Mouse (Mus musculus): ENCODE data around the gene Sac3d1. TPM values are rescaled to one million over a fixed set of nuclear protein-coding genes. Genes with fewer than 3 reads are reported as not detected.

Sac3d1 gene
- polyA plus RNA-seq, 2 experiments, result 18.4 to 22.7 TPM

DNA sequence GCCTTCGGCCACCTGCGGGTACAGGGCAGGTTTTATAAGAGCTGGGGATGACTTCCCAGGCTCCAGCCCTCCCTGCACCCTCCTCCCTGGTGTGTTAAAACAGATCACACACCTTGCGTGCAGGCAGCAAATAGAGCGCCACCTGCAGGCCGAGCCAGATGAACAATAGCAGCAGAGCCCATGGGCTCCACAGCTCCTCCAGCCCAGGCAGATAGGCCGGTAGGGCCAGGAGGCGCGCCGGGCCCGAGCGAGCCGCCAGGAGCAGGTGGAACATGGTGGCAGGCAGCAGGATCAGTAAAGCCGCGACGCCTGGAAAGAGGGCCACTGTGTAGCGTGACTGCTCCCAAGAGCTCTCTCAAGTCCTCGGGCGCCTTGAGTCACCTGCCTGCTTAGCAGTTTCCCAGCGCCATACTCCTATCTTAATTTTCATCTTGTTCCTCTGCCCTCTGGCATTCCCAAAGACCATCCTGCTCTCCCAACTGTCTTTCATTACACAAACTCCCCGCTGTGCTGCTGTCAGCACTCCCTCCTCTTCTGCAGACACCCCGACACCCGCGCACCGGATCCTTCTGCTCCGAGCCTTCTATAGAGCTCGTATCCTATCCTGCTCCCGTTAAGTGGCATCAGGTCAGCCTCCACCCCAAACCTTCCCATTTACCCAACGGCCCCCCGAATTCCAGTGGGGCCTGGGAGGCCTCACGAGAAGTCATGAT, 51.3 kb downstream of the Sac3d1 start:
- TF ChIP-seq CTCF (IDR thresholded peaks at IDR 0.05; ENCODE audit: low read depth), result peak; percentile 97
- no peak for TF ChIP-seq EP300 (IDR thresholded peaks at IDR 0.05; ENCODE audit: low read depth)
- H3K9ac ChIP-seq (replicated peaks), result peak overlapping the region; percentile 58
- H3K36me3 ChIP-seq (replicated peaks; ENCODE audit: control insufficient read depth, insufficient read depth, low read depth), result 0 out of 2 replicates have a peak, but pooled peaks cover 3% of the 10 kb centered on the region
- no peaks in the 10 kb centered on the region for H3K9me3 ChIP-seq (ENCODE audit: control insufficient read depth, low read length)
- peak; percentile 69 for ATAC-seq (ENCODE audit: insufficient read depth)
- H3K4me1 ChIP-seq (replicated peaks; ENCODE audit: control insufficient read depth in 2 of 2, insufficient read depth in 2 of 2, low read length in 1 of 2), result peaks cover 11 to 13% of the 10 kb centered on the region in 2 experiments
- peak overlapping the region; percentile 88 for H3K4me2 ChIP-seq (ENCODE audit: low read depth)
- peak overlapping the region; percentile 51 to 60 for H3K4me3 ChIP-seq (ENCODE audit: insufficient read depth in 1 of 2, low read depth in 2 of 2, low read length in 2 of 2)
- peak; percentile 72 to 77 (median 74) for DNase-seq (ENCODE audit: low read depth in 3 of 3, low spot score in 3 of 3)
- WGBS (ENCODE audit: insufficient replicate concordance), result under 1% methylated on average over 30 of the region's 30 CpGs
- H3K27me3 ChIP-seq (ENCODE audit: control insufficient read depth, insufficient read depth, low read length), result no peaks in the 10 kb centered on the region
- peak overlapping the region; percentile 56 for H3K27ac ChIP-seq

DNA sequence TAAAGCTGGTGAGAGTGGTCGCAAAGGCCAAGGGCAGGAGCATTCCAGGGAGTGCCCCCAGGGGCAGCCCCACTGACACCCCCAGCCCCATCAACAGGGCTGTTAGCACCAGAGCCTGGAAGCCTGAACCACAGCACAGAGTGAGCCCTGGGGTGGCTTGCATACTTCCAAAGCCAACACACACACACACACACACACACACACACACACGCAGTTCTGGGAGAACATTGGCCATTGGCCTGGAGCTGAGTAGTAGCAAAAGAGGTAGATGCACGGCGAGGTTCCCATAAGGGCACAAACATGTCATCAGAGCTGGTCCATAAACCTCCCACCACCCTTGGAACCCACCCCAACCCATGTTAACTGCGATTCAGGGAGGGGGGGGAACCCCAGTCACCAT, 51.9 kb downstream of the Sac3d1 start:
- TF ChIP-seq CTCF (IDR thresholded peaks at IDR 0.05; ENCODE audit: low read depth), result no peak
- no peak for TF ChIP-seq EP300 (IDR thresholded peaks at IDR 0.05; ENCODE audit: low read depth)
- ATAC-seq (ENCODE audit: insufficient read depth) (no peak), DNase-seq (ENCODE audit: low read depth in 3 of 3, low spot score in 3 of 3) (no peak)
- Histone ChIP-seq H3K9me3 (ENCODE audit: control insufficient read depth, low read length) (no peaks in the 10 kb centered on the region), H3K9ac (replicated peaks) (no peak overlapping the region), H3K27me3 (ENCODE audit: control insufficient read depth, insufficient read depth, low read length) (no peaks in the 10 kb centered on the region), H3K4me2 (ENCODE audit: low read depth) (peak overlapping the region; percentile 88), H3K4me3 (ENCODE audit: insufficient read depth in 1 of 2, low read depth in 2 of 2, low read length in 2 of 2) (peak overlapping the region; percentile 51 to 60), H3K36me3 (replicated peaks; ENCODE audit: control insufficient read depth, insufficient read depth, low read depth) (0 out of 2 replicates have a peak, but pooled peaks cover 3% of the 10 kb centered on the region), H3K4me1 (replicated peaks; ENCODE audit: control insufficient read depth in 2 of 2, insufficient read depth in 2 of 2, low read length in 1 of 2) (peaks cover 11 to 14% of the 10 kb centered on the region in 2 experiments), H3K27ac (no peak overlapping the region)
- WGBS (ENCODE audit: insufficient replicate concordance), result 41% methylated on average over 5 of the region's 5 CpGs

Other genes with a start within 250 kb of the Sac3d1 start
Only the 30 nearest of the 32 such genes appear.
- gene Slc25a45, start 240.8 kb downstream of the Sac3d1 start, polyA plus RNA-seq (2012; rRNA removed), result 5.3 and 5.8 TPM in 2 replicates
- gene Slc25a45, start 240.8 kb downstream of the Sac3d1 start, polyA plus RNA-seq (2014; fragmentation: Nextera tagmentation; extraction: Ambion mirVana), result 3.2 and 4.6 TPM in 2 replicates
- gene Tigd3, start 224.5 kb downstream of the Sac3d1 start, polyA plus RNA-seq (2012; rRNA removed), result 2.2 and 2.4 TPM in 2 replicates
- gene Tigd3, start 224.5 kb downstream of the Sac3d1 start, polyA plus RNA-seq (2014; fragmentation: Nextera tagmentation; extraction: Ambion mirVana), result 1.1 TPM in 2 replicates
- gene Dpf2, start 205.6 kb downstream of the Sac3d1 start, polyA plus RNA-seq (2012; rRNA removed), result 35.3 and 36.0 TPM in 2 replicates
- 45.1 and 54.5 TPM in 2 replicates for gene Dpf2, start 205.6 kb downstream of the Sac3d1 start, polyA plus RNA-seq (2014; fragmentation: Nextera tagmentation; extraction: Ambion mirVana)
- 2.2 and 2.3 TPM in 2 replicates for gene Cdc42ep2, start 193.8 kb downstream of the Sac3d1 start, polyA plus RNA-seq (2012; rRNA removed)
- gene Cdc42ep2, start 193.8 kb downstream of the Sac3d1 start, polyA plus RNA-seq (2014; fragmentation: Nextera tagmentation; extraction: Ambion mirVana), result 1.6 and 2.1 TPM in 2 replicates
- gene Pola2, start 154.4 kb downstream of the Sac3d1 start, polyA plus RNA-seq (2012; rRNA removed), result 60.9 and 66.4 TPM in 2 replicates
- gene Pola2, start 154.4 kb downstream of the Sac3d1 start, polyA plus RNA-seq (2014; fragmentation: Nextera tagmentation; extraction: Ambion mirVana), result 63.0 and 68.1 TPM in 2 replicates
- not detected in 2 replicates for gene Slc22a20, start 132.5 kb downstream of the Sac3d1 start, polyA plus RNA-seq (2012; rRNA removed)
- 0.08 TPM in 1 of 2 replicates, not detected in the other for gene Slc22a20, start 132.5 kb downstream of the Sac3d1 start, polyA plus RNA-seq (2014; fragmentation: Nextera tagmentation; extraction: Ambion mirVana)
- 25.4 and 28.0 TPM in 2 replicates for gene Capn1, start 102.8 kb downstream of the Sac3d1 start, polyA plus RNA-seq (2012; rRNA removed)
- gene Capn1, start 102.8 kb downstream of the Sac3d1 start, polyA plus RNA-seq (2014; fragmentation: Nextera tagmentation; extraction: Ambion mirVana), result 25.6 and 28.7 TPM in 2 replicates
- 11.5 and 13.2 TPM in 2 replicates for gene Syvn1, start 72.1 kb downstream of the Sac3d1 start, polyA plus RNA-seq (2012; rRNA removed)
- gene Syvn1, start 72.1 kb downstream of the Sac3d1 start, polyA plus RNA-seq (2014; fragmentation: Nextera tagmentation; extraction: Ambion mirVana), result 9.7 and 12.6 TPM in 2 replicates
- 22.0 and 29.6 TPM in 2 replicates for gene Mrpl49, start 60.9 kb downstream of the Sac3d1 start, polyA plus RNA-seq (2012; rRNA removed)
- gene Mrpl49, start 60.9 kb downstream of the Sac3d1 start, polyA plus RNA-seq (2014; fragmentation: Nextera tagmentation; extraction: Ambion mirVana), result 43.7 and 48.2 TPM in 2 replicates
- 853 and 969 TPM in 2 replicates for gene Fau, start 60.8 kb downstream of the Sac3d1 start, polyA plus RNA-seq (2012; rRNA removed)
- 593 and 639 TPM in 2 replicates for gene Fau, start 60.8 kb downstream of the Sac3d1 start, polyA plus RNA-seq (2014; fragmentation: Nextera tagmentation; extraction: Ambion mirVana)
- gene Znhit2, start 57.5 kb downstream of the Sac3d1 start, polyA plus RNA-seq (2012; rRNA removed), result 15.8 and 17.9 TPM in 2 replicates
- 19.3 and 20.4 TPM in 2 replicates for gene Znhit2, start 57.5 kb downstream of the Sac3d1 start, polyA plus RNA-seq (2014; fragmentation: Nextera tagmentation; extraction: Ambion mirVana)
- gene Tm7sf2, start 50.3 kb downstream of the Sac3d1 start, polyA plus RNA-seq (2012; rRNA removed), result 35.9 and 43.4 TPM in 2 replicates
- gene Tm7sf2, start 50.3 kb downstream of the Sac3d1 start, polyA plus RNA-seq (2014; fragmentation: Nextera tagmentation; extraction: Ambion mirVana), result 35.0 and 35.7 TPM in 2 replicates
- 20.7 and 21.9 TPM in 2 replicates for gene Vps51, start 41.4 kb downstream of the Sac3d1 start, polyA plus RNA-seq (2012; rRNA removed)
- 19.9 and 23.3 TPM in 2 replicates for gene Vps51, start 41.4 kb downstream of the Sac3d1 start, polyA plus RNA-seq (2014; fragmentation: Nextera tagmentation; extraction: Ambion mirVana)
- gene Tmem262, start 38.6 kb downstream of the Sac3d1 start, polyA plus RNA-seq (2012; rRNA removed), result not detected in 2 replicates
- gene Tmem262, start 38.6 kb downstream of the Sac3d1 start, polyA plus RNA-seq (2014; fragmentation: Nextera tagmentation; extraction: Ambion mirVana), result not detected in 2 replicates
- 0.16 and 0.17 TPM in 2 replicates for gene Gm28374, start 36.4 kb downstream of the Sac3d1 start, polyA plus RNA-seq (2012; rRNA removed)
- 0.33 and 0.38 TPM in 2 replicates for gene Gm28374, start 36.4 kb downstream of the Sac3d1 start, polyA plus RNA-seq (2014; fragmentation: Nextera tagmentation; extraction: Ambion mirVana)
- gene Zfpl1, start 33.7 kb downstream of the Sac3d1 start, polyA plus RNA-seq (2012; rRNA removed), result 20.8 and 24.1 TPM in 2 replicates
- gene Zfpl1, start 33.7 kb downstream of the Sac3d1 start, polyA plus RNA-seq (2014; fragmentation: Nextera tagmentation; extraction: Ambion mirVana), result 18.1 and 20.4 TPM in 2 replicates
- 17.6 and 23.1 TPM in 2 replicates for gene Cdca5, start 33.7 kb downstream of the Sac3d1 start, polyA plus RNA-seq (2012; rRNA removed)
- 30.9 and 33.7 TPM in 2 replicates for gene Cdca5, start 33.7 kb downstream of the Sac3d1 start, polyA plus RNA-seq (2014; fragmentation: Nextera tagmentation; extraction: Ambion mirVana)
- 0.68 TPM in 1 of 2 replicates, not detected in the other for gene AC131692.1, start 24.2 kb downstream of the Sac3d1 start, polyA plus RNA-seq (2012; rRNA removed)
- 0.22 TPM in 1 of 2 replicates, not detected in the other for gene AC131692.1, start 24.2 kb downstream of the Sac3d1 start, polyA plus RNA-seq (2014; fragmentation: Nextera tagmentation; extraction: Ambion mirVana)
- 4.3 and 6.4 TPM in 2 replicates for gene Naaladl1, start 12.9 kb downstream of the Sac3d1 start, polyA plus RNA-seq (2012; rRNA removed)
- gene Naaladl1, start 12.9 kb downstream of the Sac3d1 start, polyA plus RNA-seq (2014; fragmentation: Nextera tagmentation; extraction: Ambion mirVana), result 1.1 and 1.9 TPM in 2 replicates
- gene Snx15, start 9.7 kb upstream of the Sac3d1 start, polyA plus RNA-seq (2012; rRNA removed), result 39.6 and 41.8 TPM in 2 replicates
- gene Snx15, start 9.7 kb upstream of the Sac3d1 start, polyA plus RNA-seq (2014; fragmentation: Nextera tagmentation; extraction: Ambion mirVana), result 42.2 and 46.2 TPM in 2 replicates
- 0.35 and 0.57 TPM in 2 replicates for gene Batf2, start 22.3 kb upstream of the Sac3d1 start, polyA plus RNA-seq (2012; rRNA removed)
- 0.09 TPM in 1 of 2 replicates, not detected in the other for gene Batf2, start 22.3 kb upstream of the Sac3d1 start, polyA plus RNA-seq (2014; fragmentation: Nextera tagmentation; extraction: Ambion mirVana)
- gene Arl2, start 22.9 kb upstream of the Sac3d1 start, polyA plus RNA-seq (2012; rRNA removed), result 26.1 and 32.8 TPM in 2 replicates
- gene Arl2, start 22.9 kb upstream of the Sac3d1 start, polyA plus RNA-seq (2014; fragmentation: Nextera tagmentation; extraction: Ambion mirVana), result 22.4 and 27.5 TPM in 2 replicates
- gene Majin, start 65.7 kb upstream of the Sac3d1 start, polyA plus RNA-seq (2012; rRNA removed), result not detected in 2 replicates
- not detected in 2 replicates for gene Majin, start 65.7 kb upstream of the Sac3d1 start, polyA plus RNA-seq (2014; fragmentation: Nextera tagmentation; extraction: Ambion mirVana)
- gene Gpha2, start 107.7 kb upstream of the Sac3d1 start, polyA plus RNA-seq (2012; rRNA removed), result not detected in 2 replicates
- not detected in 2 replicates for gene Gpha2, start 107.7 kb upstream of the Sac3d1 start, polyA plus RNA-seq (2014; fragmentation: Nextera tagmentation; extraction: Ambion mirVana)
- gene Ppp2r5b, start 117.2 kb upstream of the Sac3d1 start, polyA plus RNA-seq (2012; rRNA removed), result 3.2 TPM in 2 replicates
- gene Ppp2r5b, start 117.2 kb upstream of the Sac3d1 start, polyA plus RNA-seq (2014; fragmentation: Nextera tagmentation; extraction: Ambion mirVana), result 2.4 and 2.5 TPM in 2 replicates
- 5.0 and 5.4 TPM in 2 replicates for gene Atg2a, start 123.0 kb upstream of the Sac3d1 start, polyA plus RNA-seq (2012; rRNA removed)
- gene Atg2a, start 123.0 kb upstream of the Sac3d1 start, polyA plus RNA-seq (2014; fragmentation: Nextera tagmentation; extraction: Ambion mirVana), result 4.1 and 4.4 TPM in 2 replicates
- gene Ehd1, start 158.1 kb upstream of the Sac3d1 start, polyA plus RNA-seq (2012; rRNA removed), result 65.3 and 81.6 TPM in 2 replicates
- gene Ehd1, start 158.1 kb upstream of the Sac3d1 start, polyA plus RNA-seq (2014; fragmentation: Nextera tagmentation; extraction: Ambion mirVana), result 38.0 and 49.6 TPM in 2 replicates
- 2.0 and 2.1 TPM in 2 replicates for gene Cdc42bpg, start 187.8 kb upstream of the Sac3d1 start, polyA plus RNA-seq (2012; rRNA removed)
- gene Cdc42bpg, start 187.8 kb upstream of the Sac3d1 start, polyA plus RNA-seq (2014; fragmentation: Nextera tagmentation; extraction: Ambion mirVana), result 0.32 and 0.33 TPM in 2 replicates
- 19.9 and 20.4 TPM in 2 replicates for gene Men1, start 216.3 kb upstream of the Sac3d1 start, polyA plus RNA-seq (2012; rRNA removed)
- gene Men1, start 216.3 kb upstream of the Sac3d1 start, polyA plus RNA-seq (2014; fragmentation: Nextera tagmentation; extraction: Ambion mirVana), result 12.5 and 13.5 TPM in 2 replicates
- gene Map4k2, start 222.5 kb upstream of the Sac3d1 start, polyA plus RNA-seq (2012; rRNA removed), result 15.9 and 17.6 TPM in 2 replicates
- 3.0 and 3.7 TPM in 2 replicates for gene Map4k2, start 222.5 kb upstream of the Sac3d1 start, polyA plus RNA-seq (2014; fragmentation: Nextera tagmentation; extraction: Ambion mirVana)

Measured in liver, embryonic 14.5 days (tissue).